Mouse (Mus musculus): ENCODE data around the gene Ccdc183.

DNA sequence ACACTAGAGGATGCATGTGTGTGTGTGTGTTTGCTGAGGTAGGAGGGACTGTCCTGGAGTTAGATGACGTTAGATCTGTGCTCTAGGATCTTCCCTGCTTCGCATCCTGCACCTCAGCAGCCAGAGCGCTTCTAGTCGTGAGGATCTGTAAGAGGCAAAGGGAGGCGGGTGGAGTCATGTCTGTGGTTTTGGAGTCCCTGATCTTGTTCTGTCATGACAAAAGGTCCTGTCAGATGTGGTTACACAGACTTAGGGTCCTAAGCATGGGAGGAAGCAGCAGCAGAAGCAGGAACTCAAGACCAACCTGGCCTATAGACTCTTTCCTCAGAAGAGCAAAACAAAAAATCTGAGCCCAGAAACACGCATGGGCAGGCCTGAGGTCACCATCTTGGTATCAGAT is 2.9 kb upstream of the Ccdc183 start:
- TF ChIP-seq GATA1 (IDR thresholded peaks at IDR 0.05; ENCODE audit: borderline replicate concordance, low read length) (no peak), FLI1 (IDR thresholded peaks at IDR 0.05; ENCODE audit: low read length) (no peak)
